Mouse (Mus musculus): ENCODE measurements around the gene Golt1a. TPM values are rescaled to one million over a fixed set of nuclear protein-coding genes. Genes with fewer than 3 reads are reported as not detected.

The Golt1a gene
- not detected in 2 replicates for polyA plus RNA-seq (2014; fragmentation: Nextera tagmentation; extraction: Ambion mirVana)

DNA sequence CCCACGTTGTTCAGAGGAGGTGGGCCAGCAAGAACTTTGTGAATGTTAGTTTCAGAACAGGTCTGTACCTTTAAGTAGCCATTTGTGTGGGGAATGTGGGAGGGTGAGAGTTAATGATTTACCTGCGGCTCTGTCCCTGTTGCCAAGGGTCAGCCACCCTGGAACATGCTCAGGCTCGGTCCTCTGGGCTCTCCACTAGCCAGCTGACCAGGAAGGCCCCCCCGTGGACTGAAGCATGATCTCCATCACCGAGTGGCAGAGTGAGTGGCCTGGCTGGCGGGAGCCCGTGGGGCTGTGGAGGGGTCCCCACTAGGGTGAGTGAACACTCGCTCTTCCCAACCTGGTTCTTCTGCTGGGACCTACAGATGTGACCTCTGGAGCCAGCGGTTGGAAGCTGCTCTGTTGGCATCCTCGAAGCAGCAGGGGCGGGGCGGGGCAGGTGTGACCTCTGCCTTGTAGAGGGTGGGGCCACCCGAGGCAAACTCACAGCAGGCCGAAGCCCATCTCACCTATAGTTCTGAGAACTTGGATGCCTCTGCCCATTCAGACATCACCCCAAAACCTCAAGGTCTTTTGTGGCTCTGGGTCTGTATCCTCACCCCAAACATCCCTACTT lies at the start of gene Golt1a:
TSS of gene Golt1a (plus strand) at position 149 of the 616 bp plus-strand sequence.
- Histone ChIP-seq H3K36me3 (ENCODE audit: control insufficient read depth, insufficient read depth, low read length) (no peaks in the 10 kb centered on the region), H3K4me2 (ENCODE audit: low read depth, low read length) (no peak within 1 kb of the TSS), H3K9me3 (ENCODE audit: control insufficient read depth, low read length) (no peaks in the 10 kb centered on the region), H3K4me1 (ENCODE audit: control insufficient read depth, insufficient read depth, low read length) (peaks cover 5% of the 10 kb centered on the region; the same call in 1 of the 2 replicates), H3K27me3 (ENCODE audit: control insufficient read depth, insufficient read depth, low read length) (no peaks in the 10 kb centered on the region), H3K9ac (replicated peaks; ENCODE audit: low read depth, low read length) (no peak within 1 kb of the TSS), H3K4me3 (ENCODE audit: low read depth, low read length) (no peak within 1 kb of the TSS), H3K27ac (ENCODE audit: low read depth, low read length) (no peak within 1 kb of the TSS)
- ATAC-seq (ENCODE audit: low read depth): no peak
- WGBS: 61% methylated on average over 14 of the region's 14 CpGs

DNA sequence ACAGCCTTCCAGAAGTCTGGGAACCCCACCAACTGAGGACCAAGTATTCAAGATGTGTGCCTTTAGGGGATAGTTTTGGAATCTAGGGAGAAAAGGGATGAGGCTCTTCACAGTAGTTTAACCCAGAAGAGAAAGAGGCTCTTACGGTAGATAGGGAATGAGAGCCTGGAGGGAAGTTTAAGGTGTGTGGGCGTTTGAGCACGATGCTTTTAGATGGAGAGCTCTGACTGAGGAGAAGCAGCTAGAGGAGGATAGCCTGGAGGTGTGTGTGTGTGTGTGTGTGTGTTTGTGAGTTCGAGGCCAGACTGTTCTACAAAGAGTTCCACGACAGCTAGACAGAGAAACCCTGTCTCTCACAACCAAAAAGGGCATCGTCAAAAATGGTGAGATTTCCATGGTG lies 47.0 kb upstream of the Golt1a start:
- Histone ChIP-seq H3K27ac (ENCODE audit: low read depth, low read length) (no peak overlapping the region), H3K4me3 (ENCODE audit: low read depth, low read length) (no peak overlapping the region), H3K27me3 (ENCODE audit: control insufficient read depth, insufficient read depth, low read length) (no peaks in the 10 kb centered on the region), H3K36me3 (ENCODE audit: control insufficient read depth, insufficient read depth, low read length) (peaks cover 19% of the 10 kb centered on the region), H3K4me1 (ENCODE audit: control insufficient read depth, insufficient read depth, low read length) (peaks cover 10% of the 10 kb centered on the region), H3K9me3 (ENCODE audit: control insufficient read depth, low read length) (no peaks in the 10 kb centered on the region), H3K4me2 (ENCODE audit: low read depth, low read length) (no peak overlapping the region), H3K9ac (replicated peaks; ENCODE audit: low read depth, low read length) (no peak overlapping the region)
- no peak for ATAC-seq (ENCODE audit: low read depth)
- 85% methylated on average over 6 of the region's 6 CpGs for WGBS

DNA sequence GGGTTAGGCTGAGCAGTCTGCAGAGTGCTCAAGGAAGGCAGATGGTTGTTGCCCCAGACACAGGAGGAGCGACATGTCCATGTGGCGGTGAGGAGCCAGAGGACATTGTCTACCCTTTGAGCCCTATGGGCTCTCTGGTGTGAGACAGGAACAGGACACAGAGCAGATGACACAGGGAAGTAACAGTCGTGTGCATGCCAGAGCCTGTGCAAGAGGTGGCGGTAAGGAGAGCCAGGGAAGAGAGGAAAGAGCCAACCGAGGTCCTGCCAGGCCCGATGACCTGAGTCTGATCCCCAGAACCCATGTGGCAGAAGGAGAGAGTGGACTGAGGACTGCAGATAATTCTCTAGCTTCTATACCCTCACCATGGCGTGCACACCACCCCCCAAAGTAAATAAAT lies 46.5 kb upstream of the Golt1a start:
- no peak for ATAC-seq (ENCODE audit: low read depth)
- H3K4me2 ChIP-seq (ENCODE audit: low read depth, low read length): no peak overlapping the region
- H3K27me3 ChIP-seq (ENCODE audit: control insufficient read depth, insufficient read depth, low read length): no peaks in the 10 kb centered on the region
- no peaks in the 10 kb centered on the region for H3K9me3 ChIP-seq (ENCODE audit: control insufficient read depth, low read length)
- H3K27ac ChIP-seq (ENCODE audit: low read depth, low read length): no peak overlapping the region
- H3K36me3 ChIP-seq (ENCODE audit: control insufficient read depth, insufficient read depth, low read length): peaks cover 19% of the 10 kb centered on the region
- WGBS: 89% methylated on average over 7 of the region's 7 CpGs
- H3K4me3 ChIP-seq (ENCODE audit: low read depth, low read length): no peak overlapping the region
- H3K9ac ChIP-seq (replicated peaks; ENCODE audit: low read depth, low read length): no peak overlapping the region
- H3K4me1 ChIP-seq (ENCODE audit: control insufficient read depth, insufficient read depth, low read length): peaks cover 15% of the 10 kb centered on the region

DNA sequence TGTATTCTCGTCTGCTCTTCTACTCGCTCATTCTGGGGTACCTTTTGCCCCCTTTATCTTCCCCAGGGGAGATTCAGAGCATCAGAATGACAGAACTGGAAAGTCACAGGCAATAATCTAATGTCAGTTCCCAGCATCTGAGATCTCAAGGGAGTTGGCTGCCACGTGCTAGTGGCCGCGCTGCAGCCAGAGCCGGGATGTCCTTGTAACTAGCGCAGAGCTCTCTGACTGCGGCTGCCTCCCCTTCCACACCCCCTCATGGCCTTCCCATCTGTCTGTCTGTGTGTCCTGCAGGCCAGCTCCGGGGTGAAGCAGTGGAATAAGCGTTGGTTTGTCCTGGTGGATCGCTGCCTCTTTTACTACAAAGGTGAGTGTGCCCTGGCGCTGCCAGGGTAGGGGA lies 45.2 kb upstream of the Golt1a start:
- Histone ChIP-seq H3K27me3 (ENCODE audit: control insufficient read depth, insufficient read depth, low read length) (no peaks in the 10 kb centered on the region), H3K9ac (replicated peaks; ENCODE audit: low read depth, low read length) (no peak overlapping the region), H3K36me3 (ENCODE audit: control insufficient read depth, insufficient read depth, low read length) (peaks cover 19% of the 10 kb centered on the region), H3K9me3 (ENCODE audit: control insufficient read depth, low read length) (no peaks in the 10 kb centered on the region), H3K27ac (ENCODE audit: low read depth, low read length) (no peak overlapping the region), H3K4me2 (ENCODE audit: low read depth, low read length) (no peak overlapping the region), H3K4me3 (ENCODE audit: low read depth, low read length) (no peak overlapping the region), H3K4me1 (ENCODE audit: control insufficient read depth, insufficient read depth, low read length) (peaks cover 17% of the 10 kb centered on the region)
- 38% methylated on average over 12 of the region's 12 CpGs for WGBS
- no peak for ATAC-seq (ENCODE audit: low read depth)

DNA sequence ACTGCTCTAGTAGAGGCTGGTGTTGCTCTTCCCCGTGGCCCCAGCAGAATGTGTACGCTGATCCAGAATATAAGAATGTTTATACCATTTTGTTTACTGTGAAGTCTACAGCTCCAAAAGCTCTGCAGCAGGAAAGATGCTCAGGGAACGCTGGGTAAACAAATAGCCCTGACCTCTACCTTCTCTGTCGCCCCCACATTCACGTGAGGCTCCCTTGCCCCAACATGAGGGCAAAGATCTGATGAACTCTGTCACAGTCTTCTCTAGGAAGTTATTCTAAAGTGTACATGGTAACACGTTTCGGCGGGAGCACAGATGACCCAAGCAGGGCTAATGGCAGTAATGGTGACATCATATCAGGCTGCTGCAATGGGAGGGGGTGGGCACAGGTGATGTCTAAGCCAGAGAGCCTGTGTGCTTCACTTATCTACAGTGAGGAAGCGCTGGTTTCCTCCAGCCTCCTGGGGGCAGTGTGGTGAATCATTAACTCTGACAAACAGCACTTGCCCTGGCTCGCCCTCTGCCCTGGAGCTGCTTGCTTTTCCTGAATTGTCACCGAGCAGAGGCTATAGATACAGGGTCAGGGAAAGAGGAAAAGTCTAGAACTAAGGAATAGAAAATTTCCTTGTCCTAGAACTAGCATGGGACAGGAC lies 44.4 kb upstream of the Golt1a start:
- no peaks in the 10 kb centered on the region for H3K27me3 ChIP-seq (ENCODE audit: control insufficient read depth, insufficient read depth, low read length)
- ATAC-seq (ENCODE audit: low read depth): no peak
- H3K27ac ChIP-seq (ENCODE audit: low read depth, low read length): no peak overlapping the region
- peaks cover 17% of the 10 kb centered on the region for H3K4me1 ChIP-seq (ENCODE audit: control insufficient read depth, insufficient read depth, low read length)
- H3K36me3 ChIP-seq (ENCODE audit: control insufficient read depth, insufficient read depth, low read length): peaks cover 12% of the 10 kb centered on the region
- H3K9ac ChIP-seq (replicated peaks; ENCODE audit: low read depth, low read length): no peak overlapping the region
- H3K9me3 ChIP-seq (ENCODE audit: control insufficient read depth, low read length): no peaks in the 10 kb centered on the region
- no peak overlapping the region for H3K4me3 ChIP-seq (ENCODE audit: low read depth, low read length)
- WGBS: 57% methylated on average over 11 of the region's 11 CpGs
- no peak overlapping the region for H3K4me2 ChIP-seq (ENCODE audit: low read depth, low read length)

DNA sequence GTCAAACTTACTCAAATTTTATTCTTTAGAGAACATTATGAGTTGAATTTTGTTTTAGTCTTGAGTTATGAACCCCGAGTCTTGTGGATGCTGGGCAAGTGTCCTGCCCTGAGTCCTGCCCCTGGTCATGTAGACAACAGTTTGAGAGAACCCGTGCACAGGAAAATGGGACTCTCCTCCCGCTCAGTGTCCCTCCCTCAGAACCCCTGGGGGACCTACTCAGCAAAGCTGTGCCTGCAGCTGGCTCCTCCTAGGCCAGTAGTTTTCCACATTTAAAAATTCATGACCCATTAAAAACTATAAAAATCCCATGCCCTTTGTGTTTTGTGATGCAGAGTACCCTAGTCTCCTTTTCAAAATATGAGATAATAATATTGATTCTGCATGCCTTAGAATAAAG lies 42.5 kb upstream of the Golt1a start:
- H3K9me3 ChIP-seq (ENCODE audit: control insufficient read depth, low read length): no peaks in the 10 kb centered on the region
- H3K27ac ChIP-seq (ENCODE audit: low read depth, low read length): peak overlapping the region; percentile 41; the same call in 1 of the 2 replicates
- no peak overlapping the region for H3K4me3 ChIP-seq (ENCODE audit: low read depth, low read length)
- H3K4me2 ChIP-seq (ENCODE audit: low read depth, low read length): no peak overlapping the region
- 36% methylated on average over 3 of the region's 3 CpGs for WGBS
- no peak for ATAC-seq (ENCODE audit: low read depth)
- H3K27me3 ChIP-seq (ENCODE audit: control insufficient read depth, insufficient read depth, low read length): no peaks in the 10 kb centered on the region
- H3K36me3 ChIP-seq (ENCODE audit: control insufficient read depth, insufficient read depth, low read length): peaks cover 8% of the 10 kb centered on the region; the same call in 1 of the 2 replicates
- no peak overlapping the region for H3K9ac ChIP-seq (replicated peaks; ENCODE audit: low read depth, low read length)
- H3K4me1 ChIP-seq (ENCODE audit: control insufficient read depth, insufficient read depth, low read length): peaks cover 17% of the 10 kb centered on the region

DNA sequence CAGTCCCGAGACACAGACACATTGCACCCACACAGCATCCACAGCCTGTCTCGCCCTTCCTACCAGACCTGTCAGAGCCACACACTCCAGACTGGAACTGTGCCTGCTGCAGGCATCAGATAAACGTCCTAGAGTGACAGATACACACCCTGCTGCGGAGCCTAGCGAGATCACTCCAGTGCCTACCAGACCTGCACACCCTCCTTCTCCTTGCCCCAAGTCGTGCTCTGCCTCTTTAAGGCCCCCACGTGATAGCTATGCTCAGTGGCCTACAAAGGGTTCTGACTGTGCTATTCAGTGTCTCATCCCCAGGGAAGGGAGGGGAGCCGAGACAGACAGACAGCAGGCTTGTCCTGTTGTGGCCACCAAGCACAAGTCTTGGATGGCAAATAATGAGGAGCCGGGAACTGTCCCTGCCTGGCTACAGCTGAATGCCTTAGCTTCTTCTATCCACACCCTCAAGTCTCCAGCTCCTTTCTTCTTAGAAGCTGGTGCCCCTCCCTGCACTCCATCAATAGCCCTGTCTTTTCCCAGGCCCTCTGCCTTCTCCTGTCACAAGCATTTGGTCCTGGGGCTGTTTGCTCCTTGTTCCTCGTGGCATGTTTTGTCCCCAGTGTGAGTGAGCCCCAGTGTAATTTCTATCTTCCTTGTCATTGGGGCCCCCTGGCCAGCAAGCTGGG lies 41.6 kb upstream of the Golt1a start:
- WGBS: 14% methylated on average over 10 of the region's 10 CpGs
- H3K9ac ChIP-seq (replicated peaks; ENCODE audit: low read depth, low read length): no peak overlapping the region
- ATAC-seq (ENCODE audit: low read depth): peak; percentile 54; the same call in 1 of the 2 replicates

DNA sequence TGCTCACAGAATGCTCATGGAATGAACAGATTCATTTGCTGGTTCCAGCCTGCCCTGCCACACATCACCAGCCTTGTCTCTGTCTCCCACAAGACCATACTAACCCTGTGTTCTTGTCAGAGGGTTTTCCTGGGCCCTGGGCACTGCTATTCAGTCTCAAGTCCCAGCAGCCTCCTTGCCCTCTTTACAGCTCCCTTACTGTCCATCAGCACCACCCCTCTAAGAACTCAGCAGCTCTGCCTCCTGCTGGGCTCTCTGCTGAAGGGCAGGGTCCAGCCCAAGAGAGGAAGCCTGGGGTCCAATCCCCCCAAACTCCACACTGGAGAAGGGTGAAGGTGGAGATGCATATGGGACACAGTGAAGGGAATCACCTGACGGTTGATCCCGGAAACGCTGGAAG lies 41.1 kb upstream of the Golt1a start:
- Histone ChIP-seq H3K4me2 (ENCODE audit: low read depth, low read length) (no peak overlapping the region), H3K4me1 (ENCODE audit: control insufficient read depth, insufficient read depth, low read length) (peaks cover 16% of the 10 kb centered on the region), H3K27me3 (ENCODE audit: control insufficient read depth, insufficient read depth, low read length) (no peaks in the 10 kb centered on the region), H3K4me3 (ENCODE audit: low read depth, low read length) (no peak overlapping the region), H3K27ac (ENCODE audit: low read depth, low read length) (no peak overlapping the region), H3K9me3 (ENCODE audit: control insufficient read depth, low read length) (no peaks in the 10 kb centered on the region), H3K9ac (replicated peaks; ENCODE audit: low read depth, low read length) (no peak overlapping the region), H3K36me3 (ENCODE audit: control insufficient read depth, insufficient read depth, low read length) (peaks cover 8% of the 10 kb centered on the region; the same call in 1 of the 2 replicates)
- 75% methylated on average over 3 of the region's 3 CpGs for WGBS
- ATAC-seq (ENCODE audit: low read depth): no peak; the same call in 1 of the 2 replicates

More for the DNA sequence above, 41.6 kb upstream of the Golt1a start:
- no peaks in the 10 kb centered on the region for H3K27me3 ChIP-seq (ENCODE audit: control insufficient read depth, insufficient read depth, low read length)
- H3K9me3 ChIP-seq (ENCODE audit: control insufficient read depth, low read length): no peaks in the 10 kb centered on the region
- H3K4me3 ChIP-seq (ENCODE audit: low read depth, low read length): no peak overlapping the region
- H3K4me1 ChIP-seq (ENCODE audit: control insufficient read depth, insufficient read depth, low read length): peaks cover 17% of the 10 kb centered on the region
- peak overlapping the region; percentile 41; the same call in 1 of the 2 replicates for H3K27ac ChIP-seq (ENCODE audit: low read depth, low read length)
- no peak overlapping the region for H3K4me2 ChIP-seq (ENCODE audit: low read depth, low read length)
- H3K36me3 ChIP-seq (ENCODE audit: control insufficient read depth, insufficient read depth, low read length): peaks cover 8% of the 10 kb centered on the region; the same call in 1 of the 2 replicates

DNA sequence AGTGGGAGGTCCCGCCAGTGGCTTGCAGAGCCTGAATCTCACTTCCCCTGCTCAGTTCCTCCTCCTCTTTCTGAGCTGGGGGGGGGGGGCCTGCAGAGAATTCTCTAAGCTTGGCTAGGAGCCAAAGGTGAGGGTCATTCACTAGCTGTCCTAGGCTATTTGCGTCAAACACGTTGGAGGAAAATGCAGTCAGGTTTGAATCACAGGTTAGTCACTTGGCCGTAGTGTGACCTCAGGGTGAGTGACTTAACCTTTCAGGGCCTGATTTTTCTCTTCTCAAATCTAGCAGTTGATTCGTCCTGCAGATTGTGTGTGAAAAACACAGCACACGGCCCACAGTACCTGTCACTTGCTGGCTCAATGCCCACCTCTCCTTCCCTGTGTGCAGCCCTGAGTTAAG lies 39.3 kb upstream of the Golt1a start:
- peaks cover 10% of the 10 kb centered on the region for H3K4me1 ChIP-seq (ENCODE audit: control insufficient read depth, insufficient read depth, low read length)
- no peak overlapping the region for H3K4me3 ChIP-seq (ENCODE audit: low read depth, low read length)
- 69% methylated on average over 6 of the region's 6 CpGs for WGBS
- no peak for ATAC-seq (ENCODE audit: low read depth)
- no peaks in the 10 kb centered on the region for H3K27me3 ChIP-seq (ENCODE audit: control insufficient read depth, insufficient read depth, low read length)
- no peaks in the 10 kb centered on the region for H3K9me3 ChIP-seq (ENCODE audit: control insufficient read depth, low read length)
- H3K27ac ChIP-seq (ENCODE audit: low read depth, low read length): no peak overlapping the region
- H3K9ac ChIP-seq (replicated peaks; ENCODE audit: low read depth, low read length): no peak overlapping the region
- H3K36me3 ChIP-seq (ENCODE audit: control insufficient read depth, insufficient read depth, low read length): peaks cover 17% of the 10 kb centered on the region
- no peak overlapping the region for H3K4me2 ChIP-seq (ENCODE audit: low read depth, low read length)

Measured in neural tube, embryonic 14.5 days (tissue).